Mouse (Mus musculus) midbrain, embryonic 15.5 days (tissue): ENCODE measurements around the gene Cfap73. TPM values are rescaled to one million over a fixed set of nuclear protein-coding genes. Genes with fewer than 3 reads are reported as not detected.

ENCODE experiments used
- polyA plus RNA-seq: library from polyadenylated mRNA; unstranded; fragments of >200 nt; fragmentation: Nextera tagmentation; extraction: Ambion mirVana; gene quantifications from 2 replicates; pipeline ENCODE4 v1.2.1, GENCODE M21; 2015

Cfap73 gene
- polyA plus RNA-seq, 1 experiment from 2014 or later, result 0.44 TPM

Other genes with a start within 250 kb of the Cfap73 start
- 36.8 and 41.5 TPM in 2 replicates for gene Lhx5, start 202.5 kb downstream of the Cfap73 start, polyA plus RNA-seq
- 5.6 and 6.0 TPM in 2 replicates for gene Sdsl, start 161.4 kb downstream of the Cfap73 start, polyA plus RNA-seq
- 0.36 TPM in 1 of 2 replicates, not detected in the other for gene Sds, start 157.7 kb downstream of the Cfap73 start, polyA plus RNA-seq
- 36.8 and 37.2 TPM in 2 replicates for gene Plbd2, start 130.6 kb downstream of the Cfap73 start, polyA plus RNA-seq
- gene Slc8b1, start 123.1 kb downstream of the Cfap73 start, polyA plus RNA-seq, result 1.6 and 2.5 TPM in 2 replicates
- 15.8 and 17.7 TPM in 2 replicates for gene Tpcn1, start 45.6 kb downstream of the Cfap73 start, polyA plus RNA-seq
- gene Iqcd, start 45.2 kb downstream of the Cfap73 start, polyA plus RNA-seq, result 1.7 and 1.8 TPM in 2 replicates
- gene Rita1, start 21.6 kb downstream of the Cfap73 start, polyA plus RNA-seq, result 28.3 and 30.6 TPM in 2 replicates
- 39.9 and 43.7 TPM in 2 replicates for gene Ddx54, start 21.5 kb downstream of the Cfap73 start, polyA plus RNA-seq
- 1.0 and 1.6 TPM in 2 replicates for gene Rasal1, start 14.6 kb upstream of the Cfap73 start, polyA plus RNA-seq
- 64.5 and 68.9 TPM in 2 replicates for gene Dtx1, start 77.7 kb upstream of the Cfap73 start, polyA plus RNA-seq
- gene Oas2, start 115.6 kb upstream of the Cfap73 start, polyA plus RNA-seq, result 0.43 and 0.59 TPM in 2 replicates
- 0.81 and 1.0 TPM in 2 replicates for gene Oas3, start 143.4 kb upstream of the Cfap73 start, polyA plus RNA-seq
- gene Oas1e, start 161.3 kb upstream of the Cfap73 start, polyA plus RNA-seq, result 0.23 and 0.28 TPM in 2 replicates
- gene Oas1c, start 178.3 kb upstream of the Cfap73 start, polyA plus RNA-seq, result 0.31 and 0.41 TPM in 2 replicates
- gene Oas1f, start 213.1 kb upstream of the Cfap73 start, polyA plus RNA-seq, result not detected in 2 replicates
- gene Oas1h, start 227.2 kb upstream of the Cfap73 start, polyA plus RNA-seq, result not detected in 2 replicates